Mouse (Mus musculus): Measurements from ENCODE around the gene Tprg. TPM values are rescaled to one million over a fixed set of nuclear protein-coding genes. Genes with fewer than 3 reads are reported as not detected.

The Tprg gene
- total and polyA plus RNA-seq, 3 experiments: 0.22 TPM; not detected in 2

- ATAC-seq (ENCODE audit: extremely low read depth, insufficient number of reproducible peaks, low FRiP score, poor library complexity, severe bottlenecking): no peak
- no peaks in the 10 kb centered on the region for H3K36me3 ChIP-seq (replicated peaks)
- DNase-seq (ENCODE audit: low spot score): no peak
These were observed 91.1 kb downstream of the Tprg start for GRCm38 (mm10) chr16:25377695-25378094.

GRCm38 (mm10) chr16:25385498-25386192, 99.0 kb downstream of the Tprg start:
- TF ChIP-seq GATA1 (IDR thresholded peaks at IDR 0.05; ENCODE audit: borderline replicate concordance, low read length) (no peak), TAL1 (conservative IDR thresholded peaks at IDR 0.05; ENCODE audit: low read depth, low read length) (no peak), CTCF (IDR thresholded peaks at IDR 0.05; ENCODE audit: low read depth, low read length) (no peak), POLR2AphosphoS5 (IDR thresholded peaks at IDR 0.05; ENCODE audit: insufficient replicate concordance, low read depth, low read length) (no peak), GATA2 (IDR thresholded peaks at IDR 0.05; ENCODE audit: borderline replicate concordance, low read depth, low read length) (no peak)
- DNase-seq (ENCODE audit: low spot score): no peak

More at GRCm38 (mm10) chr16:25377695-25378094, 91.1 kb downstream of the Tprg start:
- no peak for TF ChIP-seq CTCF (IDR thresholded peaks at IDR 0.05; ENCODE audit: low read depth, low read length)
- no peak for TF ChIP-seq TAL1 (conservative IDR thresholded peaks at IDR 0.05; ENCODE audit: low read depth, low read length)
- TF ChIP-seq GATA2 (IDR thresholded peaks at IDR 0.05; ENCODE audit: borderline replicate concordance, low read depth, low read length): no peak
- no peak for TF ChIP-seq GATA1 (IDR thresholded peaks at IDR 0.05; ENCODE audit: borderline replicate concordance, low read length)
- no peak for TF ChIP-seq POLR2AphosphoS5 (IDR thresholded peaks at IDR 0.05; ENCODE audit: insufficient replicate concordance, low read depth, low read length)
- no peaks in the 10 kb centered on the region for H3K4me1 ChIP-seq (ENCODE audit: insufficient read depth, low read depth, low read length)
- H3K4me3 ChIP-seq (ENCODE audit: low read depth, low read length): no peak overlapping the region
- peaks cover 8% of the 10 kb centered on the region for H3K9me3 ChIP-seq (replicated peaks)
- H3K27me3 ChIP-seq (ENCODE audit: insufficient read depth, low read length): no peaks in the 10 kb centered on the region

GRCm38 (mm10) chr16:25394676-25395075, 108.1 kb downstream of the Tprg start:
- DNase-seq (ENCODE audit: low spot score) (no peak), ATAC-seq (ENCODE audit: extremely low read depth, insufficient number of reproducible peaks, low FRiP score, poor library complexity, severe bottlenecking) (no peak)
- Histone ChIP-seq H3K27me3 (ENCODE audit: insufficient read depth, low read length) (no peaks in the 10 kb centered on the region), H3K9me3 (replicated peaks) (no peaks in the 10 kb centered on the region), H3K4me1 (ENCODE audit: insufficient read depth, low read depth, low read length) (no peaks in the 10 kb centered on the region), H3K4me3 (ENCODE audit: low read depth, low read length) (no peak overlapping the region), H3K36me3 (replicated peaks) (no peaks in the 10 kb centered on the region)
- no peak for TF ChIP-seq CTCF (IDR thresholded peaks at IDR 0.05; ENCODE audit: low read depth, low read length)

More at GRCm38 (mm10) chr16:25385498-25386192, 99.0 kb downstream of the Tprg start:
- Histone ChIP-seq H3K27me3 (ENCODE audit: insufficient read depth, low read length) (no peaks in the 10 kb centered on the region), H3K4me3 (ENCODE audit: low read depth, low read length) (no peak overlapping the region), H3K4me1 (ENCODE audit: insufficient read depth, low read depth, low read length) (no peaks in the 10 kb centered on the region), H3K36me3 (replicated peaks) (no peaks in the 10 kb centered on the region), H3K9me3 (replicated peaks) (peaks cover 5% of the 10 kb centered on the region; the same call in 1 of the 2 replicates)
- no peak for ATAC-seq (ENCODE audit: extremely low read depth, insufficient number of reproducible peaks, low FRiP score, poor library complexity, severe bottlenecking)

GRCm38 (mm10) chr16:25404156-25404555, 117.5 kb downstream of the Tprg start:
- ATAC-seq (ENCODE audit: extremely low read depth, insufficient number of reproducible peaks, low FRiP score, poor library complexity, severe bottlenecking) (no peak), DNase-seq (ENCODE audit: low spot score) (no peak)
- TF ChIP-seq CTCF (IDR thresholded peaks at IDR 0.05; ENCODE audit: low read depth, low read length) (no peak), GATA2 (IDR thresholded peaks at IDR 0.05; ENCODE audit: borderline replicate concordance, low read depth, low read length) (no peak), POLR2AphosphoS5 (IDR thresholded peaks at IDR 0.05; ENCODE audit: insufficient replicate concordance, low read depth, low read length) (no peak), GATA1 (IDR thresholded peaks at IDR 0.05; ENCODE audit: borderline replicate concordance, low read length) (no peak), TAL1 (conservative IDR thresholded peaks at IDR 0.05; ENCODE audit: low read depth, low read length) (no peak)
- Histone ChIP-seq H3K27me3 (ENCODE audit: insufficient read depth, low read length) (no peaks in the 10 kb centered on the region), H3K4me3 (ENCODE audit: low read depth, low read length) (no peak overlapping the region), H3K36me3 (replicated peaks) (no peaks in the 10 kb centered on the region), H3K9me3 (replicated peaks) (no peaks in the 10 kb centered on the region), H3K4me1 (ENCODE audit: insufficient read depth, low read depth, low read length) (no peaks in the 10 kb centered on the region)

GRCm38 (mm10) chr16:25407204-25407886, 120.7 kb downstream of the Tprg start:
- no peak for ATAC-seq (ENCODE audit: extremely low read depth, insufficient number of reproducible peaks, low FRiP score, poor library complexity, severe bottlenecking)
- Histone ChIP-seq H3K27me3 (ENCODE audit: insufficient read depth, low read length) (no peaks in the 10 kb centered on the region), H3K36me3 (replicated peaks) (no peaks in the 10 kb centered on the region), H3K4me3 (ENCODE audit: low read depth, low read length) (no peak overlapping the region), H3K9me3 (replicated peaks) (no peaks in the 10 kb centered on the region), H3K4me1 (ENCODE audit: insufficient read depth, low read depth, low read length) (no peaks in the 10 kb centered on the region)
- no peak for DNase-seq (ENCODE audit: low spot score)
- TF ChIP-seq GATA1 (IDR thresholded peaks at IDR 0.05; ENCODE audit: borderline replicate concordance, low read length) (no peak), CTCF (IDR thresholded peaks at IDR 0.05; ENCODE audit: low read depth, low read length) (no peak), TAL1 (conservative IDR thresholded peaks at IDR 0.05; ENCODE audit: low read depth, low read length) (no peak), GATA2 (IDR thresholded peaks at IDR 0.05; ENCODE audit: borderline replicate concordance, low read depth, low read length) (no peak), POLR2AphosphoS5 (IDR thresholded peaks at IDR 0.05; ENCODE audit: insufficient replicate concordance, low read depth, low read length) (no peak)

GRCm38 (mm10) chr16:25408032-25408431, 121.4 kb downstream of the Tprg start:
- Histone ChIP-seq H3K36me3 (replicated peaks) (no peaks in the 10 kb centered on the region), H3K27me3 (ENCODE audit: insufficient read depth, low read length) (no peaks in the 10 kb centered on the region), H3K4me3 (ENCODE audit: low read depth, low read length) (no peak overlapping the region), H3K4me1 (ENCODE audit: insufficient read depth, low read depth, low read length) (no peaks in the 10 kb centered on the region), H3K9me3 (replicated peaks) (no peaks in the 10 kb centered on the region)
- no peak for DNase-seq (ENCODE audit: low spot score)
- ATAC-seq (ENCODE audit: extremely low read depth, insufficient number of reproducible peaks, low FRiP score, poor library complexity, severe bottlenecking): no peak
- TF ChIP-seq GATA1 (IDR thresholded peaks at IDR 0.05; ENCODE audit: borderline replicate concordance, low read length) (no peak), TAL1 (conservative IDR thresholded peaks at IDR 0.05; ENCODE audit: low read depth, low read length) (no peak), GATA2 (IDR thresholded peaks at IDR 0.05; ENCODE audit: borderline replicate concordance, low read depth, low read length) (no peak), POLR2AphosphoS5 (IDR thresholded peaks at IDR 0.05; ENCODE audit: insufficient replicate concordance, low read depth, low read length) (no peak), CTCF (IDR thresholded peaks at IDR 0.05; ENCODE audit: low read depth, low read length) (no peak)

Data from G1E (cell line).